Mouse (Mus musculus): Measurements from ENCODE around the gene Rsbn1. TPM values are rescaled to one million over a fixed set of nuclear protein-coding genes. Genes with fewer than 3 reads are reported as not detected.

Gene Rsbn1
- total RNA-seq, 2 experiments from 2014 or later: 16.5 to 17.3 TPM

Other genes starting within 250 kb of the Rsbn1 start
- 10 to 100 TPM; 11.1 to 12.6 TPM for gene Olfml3, start 176.1 kb upstream of the Rsbn1 start, total RNA-seq (2021)
- gene Gm10964, start 174.8 kb upstream of the Rsbn1 start, total RNA-seq (2021): not detected
- 10 to 100 TPM; 91.2 to 91.3 TPM for gene Hipk1, start 122.6 kb upstream of the Rsbn1 start, total RNA-seq (2021)
- 1 to 10 TPM; 8.9 to 9.1 TPM for gene Dclre1b, start 104.7 kb upstream of the Rsbn1 start, total RNA-seq (2021)
- gene Ap4b1, start 104.6 kb upstream of the Rsbn1 start, total RNA-seq (2021): 10 to 100 TPM; 13.0 to 16.2 TPM
- gene Gm43064, start 104.5 kb upstream of the Rsbn1 start, total RNA-seq (2021): under 1 TPM; 0.30 to 0.45 TPM
- 1 to 10 TPM in 1 of 2 experiments, under 1 TPM in 1; 0.88 to 1.2 TPM for gene Bcl2l15, start 81.5 kb upstream of the Rsbn1 start, total RNA-seq (2021)
- 1 to 10 TPM; 1.2 to 1.5 TPM for gene Ptpn22, start 54.3 kb upstream of the Rsbn1 start, total RNA-seq (2021)
- 10 to 100 TPM; 39.2 to 39.7 TPM for gene Phtf1, start 54.0 kb downstream of the Rsbn1 start, total RNA-seq (2021)